In the genomic region with DNA sequence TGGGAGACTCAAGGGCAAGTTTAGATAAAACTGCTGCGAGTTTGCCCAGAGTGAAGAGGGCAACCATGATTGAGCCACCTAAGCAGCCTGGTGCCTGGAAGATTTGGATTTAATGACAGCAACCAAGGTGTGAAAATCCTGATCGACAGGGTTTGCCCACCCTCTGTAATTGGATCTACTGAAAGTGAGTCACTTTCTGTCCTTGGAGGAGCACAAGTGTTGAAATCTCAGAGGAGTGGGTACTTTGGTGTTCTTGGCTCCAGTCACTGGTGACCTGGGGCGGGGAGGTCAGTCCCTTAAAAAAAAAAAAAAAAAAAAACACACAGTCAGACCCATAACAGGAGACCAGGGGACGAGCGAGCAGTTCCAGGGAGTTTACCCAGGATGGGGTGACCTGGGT, we compare ENCODE assay signal across 18 mouse cellular contexts.
DNase-seq lines count a peak whose midpoint lies in the region; ATAC-seq and TF ChIP-seq lines count a peak whose summit lies in the region.
"Had no signal": no experiment of that assay in that cellular context is flagged by ENCODE, and none has a peak within 500 bp of the region (broad histone marks: within the 10 kb centered on the region; RNA-seq: fewer than 3 reads in every experiment).

No protein-coding gene starts in this region.

- TF ChIP-seq CTCF in gastrocnemius, adult 2 months (IDR thresholded peaks at IDR 0.05), result no peak

- ATAC-seq in activated CD4-positive, CD25-positive, alpha-beta regulatory T cell, adult 4 months, result no peak
- ATAC-seq in erythroid progenitor cell, adult 5-6 weeks (replicated peaks; ENCODE audit: low FRiP score, poor library complexity, severe bottlenecking), result no peak
- ATAC-seq: forebrain, embryonic 16.5 days; hindbrain, postnatal 0 days had no signal

- H3K27ac ChIP-seq in gastrocnemius, adult 2 months, result peak overlapping the region; percentile 82
- H3K27ac ChIP-seq: embryonic facial prominence, embryonic 12.5 days; forebrain, embryonic 12.5 days; heart, embryonic 10.5 days; hindbrain, embryonic 13.5 days; hindbrain, postnatal 0 days had no signal

- peak; percentile 64 for DNase-seq in gastrocnemius, adult 2 months
- DNase-seq in gastrocnemius, postnatal 4 days (ENCODE audit: low spot score in 2 of 2), result no peak
- peak; percentile 9 to 15 for DNase-seq in gastrocnemius, adult 8-10 months (ENCODE audit: low spot score in 2 of 2)
- peak; percentile 7 for DNase-seq in lung, postnatal 10 days
- DNase-seq in skeletal muscle tissue, adult 2 months (ENCODE audit: low read depth, low spot score), result peak; percentile 87
- DNase-seq: adrenal gland, postnatal 14 days; cerebellum, adult 11-12 months; cerebellum, adult 9-10 months; cerebellum, postnatal 25 days; heart, postnatal 14 days had no signal

- intact Hi-C loops in gastrocnemius, adult 2 months (cut with DNase I), result loop anchor here (2.0 to 5.0 kb wide), 2 partner anchors 74 to 275 kb away; a partner anchor contains a TSS

- H3K4me3 ChIP-seq in gastrocnemius, adult 2 months, result no peak overlapping the region
- H3K4me3 ChIP-seq: embryonic facial prominence, embryonic 12.5 days; forebrain, embryonic 12.5 days; heart, embryonic 10.5 days; hindbrain, embryonic 13.5 days had no signal

Comparison
In these comparisons a context has a peak if more than half of its experiments do, and no peak if none do; other contexts are left out.
1. DNase-seq: peak in gastrocnemius, adult 2 months (single experiment), gastrocnemius, adult 8-10 months (2 of 2), lung, postnatal 10 days (single experiment) and skeletal muscle tissue, adult 2 months (single experiment); none in gastrocnemius, postnatal 4 days (0 of 2).